Mouse (Mus musculus) testis, adult 10 weeks (tissue): ENCODE measurements around the gene Gm3383. TPM values are rescaled to one million over a fixed set of nuclear protein-coding genes. Genes with fewer than 3 reads are reported as not detected.

ENCODE experiments used
- polyA plus RNA-seq: library from polyadenylated mRNA; stranded (reverse); fragments of 350-450 nt; fragmentation: Illumina TruSeq; extraction: RNeasy Lipid Tissue Mini Kit (QIAGEN cat#74804); gene quantifications from one replicate; pipeline ENCODE4 v1.2.3, GENCODE M21; 2014; ENCODE audit warnings: low read depth, low replicate concordance

Gene Gm3383
- polyA plus RNA-seq, result 3.5 TPM

GRCm38 (mm10) chr14:5807882-5808281 is at the start of gene Gm3383:
Gm3383 (minus strand) TSS chr14:5807982.

GRCm38 (mm10) chr14:5830229-5830628 is 22.4 kb upstream of the Gm3383 start, which contains the start of gene Gm3424:
Gm3424 (minus strand) TSS chr14:5830329.

GRCm38 (mm10) chr14:5741477-5741876 is 66.3 kb downstream of the Gm3383 start, which contains the start of gene Gm3373:
Gm3373 (minus strand) TSS chr14:5741577.

GRCm38 (mm10) chr14:5687357-5687756 is 120.4 kb downstream of the Gm3383 start, which contains the start of gene Gm9603:
Gm9603 (minus strand) TSS chr14:5687457.

GRCm38 (mm10) chr14:5632928-5633327 is 174.9 kb downstream of the Gm3383 start, which contains the start of gene Gm8265:
Gm8265 (minus strand) TSS chr14:5633028.

Other genes starting within 250 kb of the Gm3383 start
- 4.2 TPM for gene Gm8265, start 175.0 kb downstream of the Gm3383 start, polyA plus RNA-seq
- 4.6 TPM for gene Gm9603, start 120.5 kb downstream of the Gm3383 start, polyA plus RNA-seq
- 1.8 TPM for gene Gm3373, start 66.4 kb downstream of the Gm3383 start, polyA plus RNA-seq
- gene Gm3424, start 22.3 kb upstream of the Gm3383 start, polyA plus RNA-seq, result 10.4 TPM
- gene Gm8237, start 72.4 kb upstream of the Gm3383 start, polyA plus RNA-seq, result 3.7 TPM
- 2.5 TPM for gene Gm3248, start 153.8 kb upstream of the Gm3383 start, polyA plus RNA-seq
- 25.0 TPM for gene Gm3453, start 171.2 kb upstream of the Gm3383 start, polyA plus RNA-seq